In genomic region chr3:97961962-97962361, GRCm38 (mm10) we compare ENCODE assay signal across 19 mouse cellular contexts.
"Had no signal": no experiment of that assay in that cellular context is flagged by ENCODE, and none has a peak within 500 bp of the region (broad histone marks: within the 10 kb centered on the region; RNA-seq: fewer than 3 reads in every experiment).

No protein-coding gene starts in this region.

- H3K9ac ChIP-seq: liver, embryonic 13.5 days; neural tube, embryonic 12.5 days; neural tube, embryonic 15.5 days; stomach, embryonic 15.5 days had no signal

- H3K4me3 ChIP-seq: liver, embryonic 13.5 days; neural tube, embryonic 12.5 days; neural tube, embryonic 15.5 days; stomach, embryonic 15.5 days had no signal

- ATAC-seq: intestine, embryonic 16.5 days had no signal

- H3K27ac ChIP-seq: liver, embryonic 13.5 days; neural tube, embryonic 12.5 days; neural tube, embryonic 15.5 days; stomach, embryonic 15.5 days had no signal

- H3K4me2 ChIP-seq: liver, embryonic 13.5 days; midbrain, embryonic 11.5 days; neural tube, embryonic 12.5 days; neural tube, embryonic 15.5 days; stomach, embryonic 15.5 days had no signal

- DNase-seq: kidney, adult 2 months; kidney, postnatal 10 days; kidney, postnatal 36 days; layer of hippocampus, postnatal 36 days; left cerebral cortex, postnatal 4 days; liver, embryonic 13.5 days; lung, adult 2 months; lung, postnatal 14 days; lung, postnatal 4 days; right cerebral cortex, adult 18-20 months; right cerebral cortex, postnatal 14 days; right cerebral cortex, postnatal 4 days; thymus, adult 18-20 months; thymus, postnatal 36 days had no signal

- H3K36me3 ChIP-seq: liver, embryonic 13.5 days; neural tube, embryonic 12.5 days; neural tube, embryonic 15.5 days; stomach, embryonic 15.5 days had no signal

- H3K27me3 ChIP-seq: liver, embryonic 13.5 days; neural tube, embryonic 12.5 days; neural tube, embryonic 15.5 days; stomach, embryonic 15.5 days had no signal

- H3K9me3 ChIP-seq: liver, embryonic 13.5 days; neural tube, embryonic 12.5 days; neural tube, embryonic 15.5 days; stomach, embryonic 15.5 days had no signal
